Mouse (Mus musculus) embryonic fibroblast, embryonic 13.5 days (primary cell): Measurements from ENCODE around the gene Itgad.

Experiments
- CTCF ChIP-seq: IDR thresholded peaks from 2 replicates; pipeline ENCODE4 v1.5.1; 2011; ENCODE audit warnings: mild to moderate bottlenecking, control low read depth, low read length, moderate library complexity, borderline replicate concordance; ENCODE audit not compliant: insufficient read depth
- POLR2A ChIP-seq: IDR thresholded peaks from 2 replicates; pipeline ENCODE4 v1.6.1; 2011; ENCODE audit warnings: low read depth, mild to moderate bottlenecking, control low read depth, low read length, moderate library complexity

DNA sequence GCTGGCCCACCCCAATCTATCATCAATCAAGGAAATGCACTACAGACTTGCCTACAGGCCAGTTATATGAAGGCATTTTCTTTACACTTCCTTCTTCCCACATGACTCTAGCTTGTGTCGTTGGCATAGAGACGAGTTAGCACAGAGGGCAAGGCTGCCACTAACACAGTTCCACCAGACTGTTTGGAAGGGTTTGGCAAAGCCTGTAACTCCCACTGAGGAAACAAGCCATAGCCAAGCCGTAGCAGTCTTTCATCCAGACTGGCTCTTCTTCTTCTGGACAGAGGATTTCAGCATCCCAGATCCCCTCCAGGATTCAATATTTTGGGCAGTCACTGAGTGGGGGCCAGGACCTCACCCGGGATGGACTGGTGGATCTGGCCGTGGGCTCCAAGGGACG lies 14.6 kb upstream of the Itgad start:
- TF ChIP-seq CTCF: no peak
- no peak for TF ChIP-seq POLR2A
